Mouse (Mus musculus): ENCODE data around the gene Dph2. TPM values are rescaled to one million over a fixed set of nuclear protein-coding genes. Genes with fewer than 3 reads are reported as not detected.

Dph2 gene
- total and polyA plus RNA-seq, 2 experiments from 2014 or later, result 16.7 to 22.3 TPM

DNA sequence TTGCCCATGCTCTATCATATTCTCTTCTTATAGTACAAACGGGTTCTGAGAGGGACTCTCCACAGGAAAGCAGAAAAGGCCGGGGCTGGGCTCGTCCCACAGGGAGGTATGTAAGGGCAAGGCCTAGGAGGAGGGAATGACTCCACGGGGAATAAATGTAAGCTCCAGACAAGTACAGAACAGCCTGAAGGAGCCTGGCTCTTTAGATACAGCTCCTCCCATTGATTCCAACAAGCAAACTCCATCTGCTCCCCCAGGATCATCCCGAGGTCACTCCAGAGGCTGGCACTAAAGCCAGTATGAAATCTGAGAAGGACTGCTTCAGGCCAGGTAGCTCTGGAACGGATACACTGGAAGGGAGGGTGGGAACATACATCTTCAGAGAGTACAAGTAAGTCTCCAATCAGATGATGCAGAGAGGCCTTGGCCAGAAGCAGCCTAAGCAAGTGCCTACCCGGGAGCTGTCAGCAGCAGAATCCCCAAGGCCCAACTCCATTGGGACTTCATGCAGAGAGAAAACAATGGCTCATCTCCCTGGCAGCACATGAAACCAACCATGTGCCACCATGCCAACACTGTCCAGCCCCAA lies 20.9 kb upstream of the Dph2 start:
- Histone ChIP-seq H3K27ac (ENCODE audit: low read depth, low read length) (no peak overlapping the region), H3K9me3 (ENCODE audit: low read length) (no peaks in the 10 kb centered on the region), H3K4me2 (ENCODE audit: low read depth) (peak overlapping the region; percentile 100), H3K36me3 (ENCODE audit: insufficient read depth) (peaks cover 16% of the 10 kb centered on the region; the same call in 1 of the 2 replicates), H3K27me3 (ENCODE audit: insufficient read depth, low read length) (no peaks in the 10 kb centered on the region), H3K4me3 (ENCODE audit: low read depth, low read length) (peak overlapping the region; percentile 57; the same call in 1 of the 2 replicates), H3K4me1 (ENCODE audit: insufficient read depth) (peaks cover 39% of the 10 kb centered on the region), H3K9ac (peak overlapping the region; percentile 33)
- WGBS, result 59% methylated on average over 7 of the region's 7 CpGs
- no peak for ATAC-seq
- TF ChIP-seq CTCF (IDR thresholded peaks at IDR 0.05; ENCODE audit: low read depth), result no peak
- DNase-seq, result no peak

DNA sequence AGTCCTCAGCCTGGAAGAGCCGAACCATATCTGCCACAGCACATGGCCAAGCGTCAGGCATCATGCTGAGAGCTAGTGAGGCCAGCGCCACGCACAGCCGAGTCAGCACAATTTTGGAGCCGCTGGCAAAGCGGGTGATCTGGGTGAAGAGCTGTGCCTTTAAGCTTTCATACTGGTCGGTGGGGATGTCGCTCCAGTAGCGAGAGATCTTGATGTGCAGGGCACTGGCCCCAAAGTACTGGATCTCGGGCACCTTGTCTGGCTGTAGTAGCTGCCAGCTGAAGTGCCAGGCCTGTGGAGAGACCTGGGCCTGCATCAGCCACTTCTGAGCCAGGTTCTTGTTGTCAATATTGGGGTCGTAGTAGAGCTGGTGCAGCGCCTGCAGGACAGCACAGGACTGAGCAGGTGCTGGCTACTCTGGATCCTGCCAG lies 20.3 kb upstream of the Dph2 start:
- H3K9ac ChIP-seq, result peak overlapping the region; percentile 33; the same call in 1 of the 2 replicates
- H3K4me3 ChIP-seq (ENCODE audit: low read depth, low read length), result no peak overlapping the region
- ATAC-seq (no peak), DNase-seq (no peak)
- no peak for TF ChIP-seq CTCF (IDR thresholded peaks at IDR 0.05; ENCODE audit: low read depth)
- H3K36me3 ChIP-seq (ENCODE audit: insufficient read depth), result peaks cover 16% of the 10 kb centered on the region; the same call in 1 of the 2 replicates
- H3K9me3 ChIP-seq (ENCODE audit: low read length), result no peaks in the 10 kb centered on the region
- peaks cover 43% of the 10 kb centered on the region for H3K4me1 ChIP-seq (ENCODE audit: insufficient read depth)
- no peaks in the 10 kb centered on the region for H3K27me3 ChIP-seq (ENCODE audit: insufficient read depth, low read length)
- H3K27ac ChIP-seq (ENCODE audit: low read depth, low read length), result no peak overlapping the region
- peak overlapping the region; percentile 100; the same call in 1 of the 2 replicates for H3K4me2 ChIP-seq (ENCODE audit: low read depth)
- WGBS, result 87% methylated on average over 13 of the region's 13 CpGs

DNA sequence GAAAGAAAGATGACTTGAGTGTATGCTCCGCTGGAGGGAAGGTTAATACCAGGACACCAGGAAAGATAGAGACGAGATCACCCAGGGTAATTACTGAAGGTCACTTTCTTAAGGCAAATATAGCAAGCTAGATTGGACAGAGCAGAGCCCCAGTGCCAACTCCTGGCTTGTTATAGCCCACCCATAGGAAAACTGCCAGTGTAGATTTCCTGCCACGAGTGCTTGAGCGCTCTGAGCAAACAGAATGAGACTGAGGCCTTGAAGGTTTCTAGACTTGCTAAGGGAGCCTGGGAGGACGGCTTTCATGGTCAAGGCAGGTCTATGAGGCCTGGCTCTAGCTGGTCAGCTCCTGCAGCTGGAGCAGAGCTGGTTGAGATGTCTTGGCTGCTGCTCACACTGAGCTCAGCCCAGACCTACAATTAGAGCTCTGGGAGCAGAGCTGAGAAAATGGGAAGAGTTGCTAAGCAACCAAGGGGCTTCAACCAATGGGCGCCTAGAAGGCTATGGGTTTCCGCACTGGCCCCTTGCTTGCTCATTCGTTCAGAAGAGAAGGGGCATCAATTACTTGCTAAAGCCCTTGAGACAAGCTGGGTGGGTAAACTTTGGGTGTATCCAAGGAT lies 17.1 kb upstream of the Dph2 start:
- no peaks in the 10 kb centered on the region for H3K9me3 ChIP-seq (ENCODE audit: low read length)
- H3K27ac ChIP-seq (ENCODE audit: low read depth, low read length), result peak overlapping the region; percentile 86
- H3K4me2 ChIP-seq (ENCODE audit: low read depth), result peak overlapping the region; percentile 47
- H3K27me3 ChIP-seq (ENCODE audit: insufficient read depth, low read length), result no peaks in the 10 kb centered on the region
- H3K36me3 ChIP-seq (ENCODE audit: insufficient read depth), result peaks cover 30% of the 10 kb centered on the region
- TF ChIP-seq CTCF (IDR thresholded peaks at IDR 0.05; ENCODE audit: low read depth), result no peak
- peak overlapping the region; percentile 24 for H3K4me3 ChIP-seq (ENCODE audit: low read depth, low read length)
- WGBS, result 27% methylated on average over 8 of the region's 8 CpGs
- H3K9ac ChIP-seq, result peak overlapping the region; percentile 37
- DNase-seq (peak; percentile 76), ATAC-seq (peak; percentile 95)
- peaks cover 42% of the 10 kb centered on the region for H3K4me1 ChIP-seq (ENCODE audit: insufficient read depth)

DNA sequence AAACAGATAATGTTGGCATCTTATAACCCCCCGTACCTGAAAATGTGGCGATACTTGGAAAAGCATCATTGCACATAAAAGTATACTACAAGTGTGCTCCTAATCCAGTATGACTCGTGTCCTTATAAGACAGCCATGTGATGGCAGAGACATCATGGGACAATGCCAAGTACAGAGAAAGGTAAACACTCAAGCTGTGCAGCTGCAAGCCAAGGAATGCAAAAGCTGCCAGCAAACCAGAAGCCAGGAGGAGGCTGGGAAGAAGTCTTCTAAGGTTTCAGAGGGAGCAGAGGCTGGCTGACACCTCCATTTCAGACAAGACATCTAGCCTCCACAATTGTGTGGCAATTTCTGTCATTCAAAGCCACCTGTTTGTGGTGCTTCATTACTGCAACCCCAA lies 14.4 kb upstream of the Dph2 start:
- no peaks in the 10 kb centered on the region for H3K9me3 ChIP-seq (ENCODE audit: low read length)
- H3K9ac ChIP-seq, result no peak overlapping the region
- WGBS, result 83% methylated on average over 3 of the region's 3 CpGs
- H3K36me3 ChIP-seq (ENCODE audit: insufficient read depth), result peaks cover 44% of the 10 kb centered on the region
- H3K27ac ChIP-seq (ENCODE audit: low read depth, low read length), result no peak overlapping the region
- no peak overlapping the region for H3K4me2 ChIP-seq (ENCODE audit: low read depth)
- no peaks in the 10 kb centered on the region for H3K27me3 ChIP-seq (ENCODE audit: insufficient read depth, low read length)
- ATAC-seq (no peak), DNase-seq (no peak)
- H3K4me3 ChIP-seq (ENCODE audit: low read depth, low read length), result no peak overlapping the region
- H3K4me1 ChIP-seq (ENCODE audit: insufficient read depth), result peaks cover 28% of the 10 kb centered on the region
- no peak for TF ChIP-seq CTCF (IDR thresholded peaks at IDR 0.05; ENCODE audit: low read depth)

DNA sequence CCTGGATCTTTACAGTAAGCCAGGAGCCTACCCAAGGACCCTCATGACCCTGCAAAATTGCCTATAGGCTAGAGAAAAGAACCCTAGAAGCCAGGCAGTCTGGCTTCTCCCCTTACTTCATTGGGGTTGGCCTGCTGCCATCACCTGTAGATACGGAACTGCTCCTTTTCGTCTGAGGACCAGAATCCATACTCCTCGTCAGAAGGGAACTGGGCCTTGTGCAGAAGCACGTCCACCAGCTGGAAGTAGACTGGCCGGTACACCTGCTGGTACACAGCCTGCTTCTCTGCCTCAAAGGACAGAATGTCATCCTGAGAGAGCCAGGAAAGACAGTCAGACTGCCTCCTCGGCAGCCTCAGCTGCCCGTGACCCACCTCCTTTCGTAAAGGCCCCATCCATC lies 12.9 kb upstream of the Dph2 start:
- H3K9me3 ChIP-seq (ENCODE audit: low read length), result no peaks in the 10 kb centered on the region
- peaks cover 56% of the 10 kb centered on the region for H3K36me3 ChIP-seq (ENCODE audit: insufficient read depth)
- H3K4me3 ChIP-seq (ENCODE audit: low read depth, low read length), result no peak overlapping the region
- H3K4me1 ChIP-seq (ENCODE audit: insufficient read depth), result peaks cover 19% of the 10 kb centered on the region
- H3K9ac ChIP-seq, result no peak overlapping the region
- WGBS, result 84% methylated on average over 8 of the region's 8 CpGs
- TF ChIP-seq CTCF (IDR thresholded peaks at IDR 0.05; ENCODE audit: low read depth), result no peak
- DNase-seq (no peak), ATAC-seq (no peak)
- H3K4me2 ChIP-seq (ENCODE audit: low read depth), result no peak overlapping the region
- no peaks in the 10 kb centered on the region for H3K27me3 ChIP-seq (ENCODE audit: insufficient read depth, low read length)
- H3K27ac ChIP-seq (ENCODE audit: low read depth, low read length), result no peak overlapping the region

DNA sequence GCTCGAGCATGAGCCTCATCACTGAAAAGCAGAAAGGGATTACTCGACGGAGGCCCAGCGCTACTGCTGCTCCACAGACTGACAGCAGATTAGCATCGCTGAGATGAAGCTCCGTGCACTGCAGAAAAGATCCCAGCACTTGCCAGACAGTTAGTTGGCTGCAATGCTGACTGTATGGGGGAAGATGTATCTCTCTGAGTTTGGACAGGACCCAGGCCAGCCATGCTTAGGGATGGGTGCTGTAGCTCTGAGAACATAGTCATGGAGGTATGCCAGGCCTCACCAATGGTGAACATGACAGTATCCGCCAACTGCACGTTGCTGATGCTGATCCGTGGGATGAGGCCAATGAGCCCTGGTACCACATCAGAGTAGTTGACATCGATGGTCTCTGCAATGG lies 12.3 kb upstream of the Dph2 start:
- H3K9me3 ChIP-seq (ENCODE audit: low read length), result no peaks in the 10 kb centered on the region
- H3K27ac ChIP-seq (ENCODE audit: low read depth, low read length), result no peak overlapping the region
- no peak for DNase-seq
- no peak overlapping the region for H3K4me3 ChIP-seq (ENCODE audit: low read depth, low read length)
- peaks cover 63% of the 10 kb centered on the region for H3K36me3 ChIP-seq (ENCODE audit: insufficient read depth)
- ATAC-seq, result peak; percentile 65
- H3K4me1 ChIP-seq (ENCODE audit: insufficient read depth), result peaks cover 15% of the 10 kb centered on the region
- TF ChIP-seq CTCF (IDR thresholded peaks at IDR 0.05; ENCODE audit: low read depth), result no peak
- no peak overlapping the region for H3K4me2 ChIP-seq (ENCODE audit: low read depth)
- H3K27me3 ChIP-seq (ENCODE audit: insufficient read depth, low read length), result no peaks in the 10 kb centered on the region
- WGBS, result 73% methylated on average over 10 of the region's 10 CpGs
- H3K9ac ChIP-seq, result no peak overlapping the region

DNA sequence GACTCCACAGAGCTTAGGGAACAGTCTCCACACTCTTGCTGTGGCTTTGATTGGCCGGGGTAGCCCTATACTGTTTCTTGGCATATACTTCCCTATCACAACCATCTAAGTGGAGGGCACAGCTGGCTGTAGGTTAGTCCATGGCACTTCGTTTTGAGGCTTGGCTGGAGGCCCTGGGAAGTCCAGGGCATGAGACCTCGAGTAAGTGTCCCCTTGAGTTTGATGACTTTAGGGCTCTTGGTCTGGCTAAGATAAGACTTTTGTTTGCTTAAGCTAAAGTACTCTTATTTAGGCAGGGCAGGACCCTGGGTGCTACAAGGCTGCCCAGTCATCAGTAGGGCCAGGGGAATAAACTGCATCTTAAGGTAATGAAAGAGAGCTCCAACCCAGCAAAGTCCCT lies 6.3 kb upstream of the Dph2 start:
- ATAC-seq, result no peak
- H3K27ac ChIP-seq (ENCODE audit: low read depth, low read length), result no peak overlapping the region
- H3K4me2 ChIP-seq (ENCODE audit: low read depth), result no peak overlapping the region
- H3K27me3 ChIP-seq (ENCODE audit: insufficient read depth, low read length), result no peaks in the 10 kb centered on the region
- 90% methylated on average over 3 of the region's 3 CpGs for WGBS
- H3K9me3 ChIP-seq (ENCODE audit: low read length), result no peaks in the 10 kb centered on the region
- no peak for TF ChIP-seq CTCF (IDR thresholded peaks at IDR 0.05; ENCODE audit: low read depth)
- DNase-seq, result no peak
- no peak overlapping the region for H3K4me3 ChIP-seq (ENCODE audit: low read depth, low read length)
- H3K9ac ChIP-seq, result no peak overlapping the region
- H3K4me1 ChIP-seq (ENCODE audit: insufficient read depth), result no peaks in the 10 kb centered on the region
- H3K36me3 ChIP-seq (ENCODE audit: insufficient read depth), result peaks cover 91% of the 10 kb centered on the region

Measured in forebrain, postnatal 0 days (tissue).